Mouse (Mus musculus) liver, adult 10 weeks (tissue): Measurements from ENCODE around the gene Dusp6. TPM values are rescaled to one million over a fixed set of nuclear protein-coding genes. Genes with fewer than 3 reads are reported as not detected.

ENCODE experiments used
- polyA plus RNA-seq: library from polyadenylated mRNA; stranded (reverse); fragments of 350-450 nt; fragmentation: Illumina TruSeq; extraction: RNeasy Lipid Tissue Mini Kit (QIAGEN cat#74804); gene quantifications from one replicate; pipeline ENCODE4 v1.2.3, GENCODE M21; 2014; ENCODE audit warnings: low read depth, low replicate concordance

Gene Dusp6
- polyA plus RNA-seq: 125 TPM

GRCm38 (mm10) chr10:99262867-99263379 is at the start of gene Dusp6:
TSS of gene Dusp6 (plus strand) at chr10:99263231.

Other genes with a start within 250 kb of the Dusp6 start
- gene Poc1b, start 156.2 kb upstream of the Dusp6 start, polyA plus RNA-seq: 4.0 TPM
- gene Galnt4, start 155.1 kb upstream of the Dusp6 start, polyA plus RNA-seq: 10.9 TPM
- not detected for gene Phxr2, start 136.9 kb upstream of the Dusp6 start, polyA plus RNA-seq